Mouse (Mus musculus) stomach, embryonic 15.5 days (tissue): ENCODE results near the gene Olfr1105. TPM values are rescaled to one million over a fixed set of nuclear protein-coding genes. Genes with fewer than 3 reads are reported as not detected.

Experiments used
- ATAC-seq: fragments of 200-750 bp; cut with Nextera tagmentation; 2 replicates; pipeline ENCODE4 v1.8.0; 2017; ENCODE audit warnings: low read depth, moderate number of reproducible peaks, moderate TSS enrichment; ENCODE audit not compliant: insufficient read depth, low FRiP score
- H3K27ac ChIP-seq: fragments of 300-500 bp; sonication (generic); 2 replicates; pipeline ENCODE4 v1.5.1; 2015; ENCODE audit warnings: mild to moderate bottlenecking, inconsistent platforms
- H3K27me3 ChIP-seq: fragments of 300-500 bp; sonication (generic); replicated peaks from 2 replicates; pipeline ENCODE4 v1.6.1; 2015; ENCODE audit warnings: inconsistent platforms
- H3K36me3 ChIP-seq: fragments of 300-500 bp; sonication (generic); 2 replicates; pipeline ENCODE4 v1.6.1; 2015; ENCODE audit warnings: inconsistent platforms
- H3K4me1 ChIP-seq: fragments of 300-500 bp; sonication (generic); 2 replicates; pipeline ENCODE4 v1.6.1; 2015; ENCODE audit warnings: inconsistent platforms
- H3K4me2 ChIP-seq: fragments of 300-500 bp; sonication (generic); 2 replicates; pipeline ENCODE4 v1.6.1; 2015; ENCODE audit warnings: mild to moderate bottlenecking, inconsistent platforms
- H3K4me3 ChIP-seq: fragments of 300-500 bp; sonication (generic); replicated peaks from 2 replicates; pipeline ENCODE4 v1.5.1; 2015; ENCODE audit warnings: inconsistent platforms
- H3K9ac ChIP-seq: fragments of 300-500 bp; sonication (generic); 2 replicates; pipeline ENCODE4 v1.6.1; 2015; ENCODE audit warnings: inconsistent platforms
- H3K9me3 ChIP-seq: fragments of 300-500 bp; sonication (generic); 2 replicates; pipeline ENCODE4 v1.6.1; 2016; ENCODE audit warnings: inconsistent platforms
- WGBS: fragments of 180-500 bp; shearing (Covaris S2); methylation state at CpG from one replicate; pipeline ENCODE4 v1.1.7; 2015; 5-methylcytosine and 5-hydroxymethylcytosine counted together
- polyA plus RNA-seq: library from polyadenylated mRNA; unstranded; fragments of >200 nt; fragmentation: Nextera tagmentation; extraction: Ambion mirVana; gene quantifications from 2 replicates; pipeline ENCODE4 v1.2.1, GENCODE M21; 2015

Olfr1105 gene
- not detected in 2 replicates for polyA plus RNA-seq

DNA sequence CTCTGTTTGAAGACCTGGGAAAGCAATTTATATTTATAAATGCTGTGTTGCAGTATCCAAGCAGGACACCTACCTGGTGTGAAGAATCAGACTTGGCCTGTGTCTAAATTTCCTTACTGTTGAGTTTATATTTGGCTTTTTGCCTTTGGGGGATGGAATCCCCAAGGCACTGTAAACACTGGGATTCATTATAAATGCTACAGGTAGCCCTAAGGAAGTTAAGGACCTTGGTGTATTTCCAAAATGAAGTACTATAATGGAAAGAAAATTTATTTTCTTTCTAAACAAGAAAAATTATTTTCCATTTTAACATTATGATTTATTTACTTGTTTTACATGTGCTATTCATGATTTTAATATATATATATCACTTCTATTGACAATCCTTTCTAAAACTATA, at the start of gene Olfr1105:
TSS of gene Olfr1105 (minus strand) at position 101 of the 400 bp plus-strand sequence.
- Histone ChIP-seq H3K9ac (no peak within 1 kb of the TSS), H3K4me1 (no peaks in the 10 kb centered on the region), H3K9me3 (no peaks in the 10 kb centered on the region), H3K4me3 (no peak within 1 kb of the TSS), H3K36me3 (no peaks in the 10 kb centered on the region), H3K27me3 (no peaks in the 10 kb centered on the region), H3K4me2 (no peak within 1 kb of the TSS), H3K27ac (no peak within 1 kb of the TSS)
- ATAC-seq: no peak

- ATAC-seq: no peak
- H3K9ac ChIP-seq: no peak within 1 kb of the TSS
- no peak within 1 kb of the TSS for H3K27ac ChIP-seq
- H3K4me1 ChIP-seq: no peaks in the 10 kb centered on the region
- no peaks in the 10 kb centered on the region for H3K27me3 ChIP-seq
- 90% methylated on average over 1 of the region's 1 CpGs for WGBS
- no peaks in the 10 kb centered on the region for H3K9me3 ChIP-seq
- H3K4me2 ChIP-seq: no peak within 1 kb of the TSS
- H3K36me3 ChIP-seq: no peaks in the 10 kb centered on the region
- H3K4me3 ChIP-seq: no peak within 1 kb of the TSS
These were observed 39.4 kb upstream of the Olfr1105 start, which contains the start of gene Olfr1107 for GRCm38 (mm10) chr2:87075717-87076116. Gene Olfr1107, minus strand, starts transcription at chr2:87075817.

- Histone ChIP-seq H3K36me3 (no peaks in the 10 kb centered on the region), H3K9ac (no peak within 1 kb of the TSS), H3K4me2 (no peak within 1 kb of the TSS), H3K9me3 (no peaks in the 10 kb centered on the region), H3K4me1 (no peaks in the 10 kb centered on the region), H3K27me3 (no peaks in the 10 kb centered on the region), H3K4me3 (no peak within 1 kb of the TSS), H3K27ac (no peak within 1 kb of the TSS)
- WGBS: 71% methylated on average over 1 of the region's 1 CpGs
- ATAC-seq: no peak
These were observed 15.8 kb upstream of the Olfr1105 start, which contains the start of gene Olfr1106 for GRCm38 (mm10) chr2:87052173-87052572. Gene Olfr1106, minus strand, starts transcription at chr2:87052273.

GRCm38 (mm10) chr2:87026980-87027379, 9.4 kb downstream of the Olfr1105 start, which contains the start of gene Olfr1104:
Gene Olfr1104, minus strand, starts transcription at chr2:87027080.
- H3K27me3 ChIP-seq: no peaks in the 10 kb centered on the region
- H3K4me2 ChIP-seq: no peak within 1 kb of the TSS
- H3K36me3 ChIP-seq: no peaks in the 10 kb centered on the region
- H3K4me3 ChIP-seq: no peak within 1 kb of the TSS
- no peaks in the 10 kb centered on the region for H3K4me1 ChIP-seq
- H3K27ac ChIP-seq: no peak within 1 kb of the TSS
- 54% methylated on average over 1 of the region's 1 CpGs for WGBS
- no peak for ATAC-seq
- no peak within 1 kb of the TSS for H3K9ac ChIP-seq
- no peaks in the 10 kb centered on the region for H3K9me3 ChIP-seq

DNA sequence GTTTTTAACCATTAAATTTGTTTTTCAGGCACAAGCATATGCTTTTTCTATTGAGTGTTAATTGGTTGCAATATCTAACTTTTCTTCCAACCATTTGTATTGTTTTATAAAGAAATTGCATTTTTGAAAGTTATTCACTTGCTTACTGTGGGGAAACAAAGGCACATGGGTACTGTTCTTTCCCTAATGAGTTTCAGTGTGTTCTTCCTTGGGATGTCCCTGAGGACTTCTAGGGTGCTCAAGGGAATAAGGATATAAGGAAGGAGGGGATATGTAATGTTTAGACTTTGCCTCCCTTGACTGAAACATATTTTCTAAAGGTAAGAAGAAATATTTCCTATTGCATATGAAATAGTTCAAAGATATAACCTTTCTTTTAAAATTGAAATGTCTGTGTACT, 38.2 kb downstream of the Olfr1105 start, which contains the start of gene Olfr1102:
TSS of gene Olfr1102 (plus strand) at position 301 of the 400 bp plus-strand sequence.
- Histone ChIP-seq H3K4me3 (no peak within 1 kb of the TSS), H3K9me3 (no peaks in the 10 kb centered on the region), H3K27ac (no peak within 1 kb of the TSS), H3K4me1 (no peaks in the 10 kb centered on the region), H3K9ac (no peak within 1 kb of the TSS), H3K4me2 (no peak within 1 kb of the TSS), H3K36me3 (no peaks in the 10 kb centered on the region), H3K27me3 (no peaks in the 10 kb centered on the region)
- no peak for ATAC-seq

DNA sequence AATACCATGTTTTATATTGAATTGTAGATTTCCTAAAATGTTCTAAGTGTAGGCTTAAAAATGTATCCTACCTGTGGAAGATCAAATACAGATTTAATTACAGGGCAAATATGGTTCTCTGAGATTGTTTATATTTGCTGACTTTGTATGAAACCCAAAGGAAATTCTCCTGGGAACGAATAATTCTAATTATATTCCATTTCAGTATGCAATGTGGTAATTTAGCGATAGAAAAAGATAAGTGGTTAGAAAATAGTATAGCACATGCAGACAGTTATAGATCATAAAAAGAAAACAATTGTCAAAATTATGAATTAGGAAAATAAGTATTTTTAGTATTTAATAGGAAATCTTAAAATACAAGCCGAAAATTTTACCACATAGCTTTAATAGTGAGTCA, 45.2 kb downstream of the Olfr1105 start, which contains the start of gene Olfr1101:
TSS of gene Olfr1101 (minus strand) at position 101 of the 400 bp plus-strand sequence.
- no peak for ATAC-seq
- Histone ChIP-seq H3K36me3 (no peaks in the 10 kb centered on the region), H3K27ac (no peak within 1 kb of the TSS), H3K9ac (no peak within 1 kb of the TSS), H3K27me3 (no peaks in the 10 kb centered on the region), H3K4me1 (no peaks in the 10 kb centered on the region), H3K4me2 (no peak within 1 kb of the TSS), H3K9me3 (no peaks in the 10 kb centered on the region), H3K4me3 (no peak within 1 kb of the TSS)
- WGBS: 74% methylated on average over 3 of the region's 3 CpGs

Other genes starting within 250 kb of the Olfr1105 start
- gene Olfr141, start 226.5 kb downstream of the Olfr1105 start, polyA plus RNA-seq: not detected in 2 replicates
- not detected in 2 replicates for gene Olfr1094, start 211.9 kb downstream of the Olfr1105 start, polyA plus RNA-seq
- gene Olfr1095, start 184.8 kb downstream of the Olfr1105 start, polyA plus RNA-seq: not detected in 2 replicates
- not detected in 2 replicates for gene Gm13723, start 161.7 kb downstream of the Olfr1105 start, polyA plus RNA-seq
- gene Olfr1097, start 144.3 kb downstream of the Olfr1105 start, polyA plus RNA-seq: not detected in 2 replicates
- gene Olfr1098, start 112.0 kb downstream of the Olfr1105 start, polyA plus RNA-seq: not detected in 2 replicates
- not detected in 2 replicates for gene Olfr1099, start 75.8 kb downstream of the Olfr1105 start, polyA plus RNA-seq
- not detected in 2 replicates for gene Olfr1100, start 56.6 kb downstream of the Olfr1105 start, polyA plus RNA-seq
- not detected in 2 replicates for gene Olfr1101, start 45.3 kb downstream of the Olfr1105 start, polyA plus RNA-seq
- not detected in 2 replicates for gene Olfr1102, start 38.1 kb downstream of the Olfr1105 start, polyA plus RNA-seq
- gene Olfr1104, start 9.5 kb downstream of the Olfr1105 start, polyA plus RNA-seq: not detected in 2 replicates
- not detected in 2 replicates for gene Olfr1106, start 15.7 kb upstream of the Olfr1105 start, polyA plus RNA-seq
- not detected in 2 replicates for gene Olfr1107, start 39.3 kb upstream of the Olfr1105 start, polyA plus RNA-seq
- gene Olfr1109, start 59.5 kb upstream of the Olfr1105 start, polyA plus RNA-seq: not detected in 2 replicates
- not detected in 2 replicates for gene Olfr259, start 78.0 kb upstream of the Olfr1105 start, polyA plus RNA-seq
- not detected in 2 replicates for gene Olfr1110, start 103.8 kb upstream of the Olfr1105 start, polyA plus RNA-seq
- gene Olfr1111, start 116.1 kb upstream of the Olfr1105 start, polyA plus RNA-seq: not detected in 2 replicates
- not detected in 2 replicates for gene Olfr1112, start 151.3 kb upstream of the Olfr1105 start, polyA plus RNA-seq
- gene Olfr1113, start 172.4 kb upstream of the Olfr1105 start, polyA plus RNA-seq: not detected in 2 replicates
- gene Olfr1115, start 211.5 kb upstream of the Olfr1105 start, polyA plus RNA-seq: not detected in 2 replicates
- not detected in 2 replicates for gene Olfr1116, start 231.0 kb upstream of the Olfr1105 start, polyA plus RNA-seq